Mouse (Mus musculus): Measurements from ENCODE around the gene Crebl2.

GRCm38 (mm10) chr6:134846308-134846707 is 16.4 kb downstream of the Crebl2 start:
- no peak for TF ChIP-seq POLR2A (IDR thresholded peaks at IDR 0.05; ENCODE audit: extremely low read depth, insufficient read depth, low read length)
- TF ChIP-seq CTCF (IDR thresholded peaks at IDR 0.05; ENCODE audit: extremely low read depth, insufficient read depth, low read length): no peak
